Mouse (Mus musculus) cerebellum, postnatal 4 days (tissue): Measurements from ENCODE around the gene Spint2.
A peak's percentile ranks its signal among the peaks of the same experiment; 100 is the strongest.
"Not testable (repeated sequence)": the region's sequence is repeated elsewhere in the genome, so short reads cannot be mapped to it uniquely, and the experiment has no call there.

Experiments used
- DNase-seq, 2 experiments: peaks; one replicate each; pipeline ENCODE4 v3.0.0; 2022; ENCODE audit warnings: low spot score in 2 of 2, mixed read lengths in 1 of 2

Spint2 gene

GRCm38 (mm10) chr7:29244732-29245416, 36.8 kb downstream of the Spint2 start:
- peak in 1 of 2 experiments; percentile 17 for DNase-seq

- DNase-seq: peak; percentile 93 to 95
Observed at GRCm38 (mm10) chr7:29238019-29238967, 43.4 kb downstream of the Spint2 start, which contains the start of gene Yif1b. Gene Yif1b, plus strand, starts transcription at chr7:29238329.

- DNase-seq: not testable (repeated sequence)
Observed at GRCm38 (mm10) chr7:29237596-29237995, 44.1 kb downstream of the Spint2 start.

GRCm38 (mm10) chr7:29236593-29236992, 45.1 kb downstream of the Spint2 start:
- no peak for DNase-seq

GRCm38 (mm10) chr7:29234661-29235060, 47.1 kb downstream of the Spint2 start:
- DNase-seq: no peak

GRCm38 (mm10) chr7:29233745-29234144, 48.0 kb downstream of the Spint2 start:
- DNase-seq: no peak

- no peak for DNase-seq
Observed at GRCm38 (mm10) chr7:29232247-29233013, 49.3 kb downstream of the Spint2 start, which contains the start of gene Kcnk6. Gene Kcnk6, minus strand, starts transcription at chr7:29232515.

GRCm38 (mm10) chr7:29231517-29231916, 50.2 kb downstream of the Spint2 start:
- no peak for DNase-seq

GRCm38 (mm10) chr7:29230560-29230959, 51.2 kb downstream of the Spint2 start:
- DNase-seq: no peak

GRCm38 (mm10) chr7:29228202-29228601, 53.5 kb downstream of the Spint2 start:
- no peak for DNase-seq

GRCm38 (mm10) chr7:29225520-29225919, 56.2 kb downstream of the Spint2 start:
- DNase-seq: no peak

- no peak for DNase-seq
Observed at GRCm38 (mm10) chr7:29224756-29225394, 56.8 kb downstream of the Spint2 start.

- DNase-seq: peak in 1 of 2 experiments; percentile 5
Observed at GRCm38 (mm10) chr7:29214846-29215245, 66.9 kb downstream of the Spint2 start.

- DNase-seq: no peak
Observed at GRCm38 (mm10) chr7:29214236-29214635, 67.5 kb downstream of the Spint2 start.

GRCm38 (mm10) chr7:29213675-29214082, 68.0 kb downstream of the Spint2 start, which contains the start of gene Catsperg1:
Gene Catsperg1, minus strand, starts transcription at chr7:29214035.
- DNase-seq: peak in 1 of 2 experiments; percentile 51

GRCm38 (mm10) chr7:29212775-29213560, 68.7 kb downstream of the Spint2 start:
- DNase-seq: not testable (repeated sequence)

- DNase-seq: peak in 1 of 2 experiments; percentile 4
Observed at GRCm38 (mm10) chr7:29212199-29212765, 69.4 kb downstream of the Spint2 start.

- DNase-seq: peak in 1 of 2 experiments; percentile 49
Observed at GRCm38 (mm10) chr7:29211415-29212198, 70.1 kb downstream of the Spint2 start.

GRCm38 (mm10) chr7:29211013-29211412, 70.7 kb downstream of the Spint2 start:
- not testable (repeated sequence) for DNase-seq
